Mouse (Mus musculus): ENCODE results near the gene Nfib. TPM values are rescaled to one million over a fixed set of nuclear protein-coding genes. Genes with fewer than 3 reads are reported as not detected.

Gene Nfib
- polyA plus RNA-seq, 1 experiment = 48.1 TPM

- peaks cover 8% of the 10 kb centered on the region for H3K4me1 ChIP-seq (ENCODE audit: control insufficient read depth, insufficient read depth, low read length)
- no peak overlapping the region for H3K4me3 ChIP-seq (replicated peaks; ENCODE audit: extremely low read depth, low read depth, low read length)
- TF ChIP-seq POLR2A (IDR thresholded peaks at IDR 0.05; ENCODE audit: borderline replicate concordance, extremely low read depth, low read depth, low read length) = no peak
- TF ChIP-seq CTCF (IDR thresholded peaks at IDR 0.05; ENCODE audit: insufficient read depth, low read length) = no peak
- 45% methylated on average over 5 of the region's 5 CpGs for WGBS
- no peak for DNase-seq
Measured at GRCm38 (mm10) chr4:82540466-82540990, 165.0 kb downstream of the Nfib start.

DNA sequence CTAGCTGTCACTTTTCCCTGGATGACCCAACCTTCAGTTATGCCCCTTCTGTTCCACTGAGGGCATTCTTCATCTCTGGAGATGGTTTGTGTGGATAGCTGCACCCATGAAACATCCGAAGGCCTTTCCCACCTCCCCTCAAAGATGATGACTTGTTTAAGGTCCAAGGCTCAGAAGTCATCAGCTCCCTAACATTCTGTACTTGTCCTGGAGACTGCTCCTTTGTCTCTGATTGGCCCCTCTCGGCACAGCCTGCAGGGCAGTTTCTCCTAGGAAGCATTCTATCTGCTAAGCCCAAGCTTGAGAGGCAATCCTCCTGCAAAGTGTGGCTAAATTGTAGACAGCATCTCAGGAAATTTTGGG lies 165.5 kb downstream of the Nfib start:
- no peak for TF ChIP-seq POLR2A (IDR thresholded peaks at IDR 0.05; ENCODE audit: borderline replicate concordance, extremely low read depth, low read depth, low read length)
- no peak for TF ChIP-seq CTCF (IDR thresholded peaks at IDR 0.05; ENCODE audit: insufficient read depth, low read length)
- 65% methylated on average over 2 of the region's 2 CpGs for WGBS
- no peak overlapping the region for H3K4me3 ChIP-seq (replicated peaks; ENCODE audit: extremely low read depth, low read depth, low read length)
- peaks cover 8% of the 10 kb centered on the region for H3K4me1 ChIP-seq (ENCODE audit: control insufficient read depth, insufficient read depth, low read length)
- DNase-seq = no peak

GRCm38 (mm10) chr4:82539406-82540047 lies 166.0 kb downstream of the Nfib start:
- DNase-seq = no peak
- TF ChIP-seq CTCF (IDR thresholded peaks at IDR 0.05; ENCODE audit: insufficient read depth, low read length) (no peak), POLR2A (IDR thresholded peaks at IDR 0.05; ENCODE audit: borderline replicate concordance, extremely low read depth, low read depth, low read length) (no peak)
- H3K4me1 ChIP-seq (ENCODE audit: control insufficient read depth, insufficient read depth, low read length) = peaks cover 8% of the 10 kb centered on the region
- H3K4me3 ChIP-seq (replicated peaks; ENCODE audit: extremely low read depth, low read depth, low read length) = no peak overlapping the region
- WGBS = 42% methylated on average over 8 of the region's 8 CpGs

DNA sequence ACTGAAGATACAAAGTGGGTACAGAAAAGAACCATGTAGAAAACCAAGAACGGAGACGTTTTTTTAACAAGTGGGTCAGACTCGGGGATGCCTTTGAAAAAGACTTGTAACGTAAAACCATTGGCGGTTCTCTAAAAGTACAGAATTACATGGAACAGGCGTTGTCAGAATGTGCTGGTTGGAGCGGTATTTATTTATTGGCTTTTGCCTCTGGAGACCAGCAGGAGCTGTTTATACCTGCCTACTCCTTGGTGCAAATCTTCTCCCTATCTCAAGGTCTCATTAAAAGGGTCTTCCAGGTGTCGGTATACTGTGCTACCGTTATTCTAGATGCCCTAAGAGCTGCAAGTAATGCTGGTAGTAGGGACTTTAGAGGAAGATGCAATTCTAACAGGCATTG lies 166.7 kb downstream of the Nfib start:
- TF ChIP-seq CTCF (IDR thresholded peaks at IDR 0.05; ENCODE audit: insufficient read depth, low read length) (no peak), POLR2A (IDR thresholded peaks at IDR 0.05; ENCODE audit: borderline replicate concordance, extremely low read depth, low read depth, low read length) (no peak)
- WGBS = 27% methylated on average over 9 of the region's 9 CpGs
- DNase-seq = no peak
- peak overlapping the region; percentile 9 for H3K4me3 ChIP-seq (replicated peaks; ENCODE audit: extremely low read depth, low read depth, low read length)
- H3K4me1 ChIP-seq (ENCODE audit: control insufficient read depth, insufficient read depth, low read length) = peaks cover 8% of the 10 kb centered on the region

DNA sequence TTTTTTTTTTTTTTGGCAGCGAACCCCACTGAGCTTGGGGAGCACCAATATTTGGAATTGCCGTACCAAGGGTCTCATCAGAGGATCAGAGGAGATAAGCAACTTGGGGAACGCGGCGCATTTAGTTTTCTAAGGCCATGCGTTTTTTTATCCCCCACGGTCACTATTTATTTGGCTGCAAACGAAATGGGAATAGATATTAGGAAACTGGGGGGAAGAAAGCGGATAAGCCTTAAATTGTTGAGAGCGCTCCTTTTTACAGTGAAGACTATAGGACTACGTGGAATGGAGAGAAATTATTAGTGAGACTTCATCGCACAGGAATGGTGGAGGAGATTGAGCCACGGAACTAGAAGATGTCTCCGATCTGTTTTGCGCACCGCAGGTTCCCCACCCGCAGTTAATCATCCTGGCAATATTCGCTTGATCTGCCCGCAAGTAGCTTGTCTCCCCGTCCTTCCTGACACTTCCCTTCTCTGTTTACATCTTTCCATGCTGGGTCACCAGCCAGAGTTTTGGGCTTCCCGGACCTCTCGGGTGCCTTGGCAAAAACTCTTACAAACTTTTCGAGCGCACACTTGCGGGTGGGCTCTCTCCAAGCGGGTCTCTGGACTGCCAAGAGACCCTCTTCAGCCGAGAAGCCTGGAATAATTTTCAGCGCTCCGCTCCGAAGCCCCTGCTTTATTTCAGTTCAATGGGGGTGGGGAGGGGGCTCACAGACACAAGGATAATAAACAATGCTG lies 167.3 kb downstream of the Nfib start:
- peaks cover 8% of the 10 kb centered on the region for H3K4me1 ChIP-seq (ENCODE audit: control insufficient read depth, insufficient read depth, low read length)
- WGBS = 16% methylated on average over 30 of the region's 30 CpGs
- no peak for DNase-seq
- H3K4me3 ChIP-seq (replicated peaks; ENCODE audit: extremely low read depth, low read depth, low read length) = peak overlapping the region; percentile 26
- TF ChIP-seq CTCF (IDR thresholded peaks at IDR 0.05; ENCODE audit: insufficient read depth, low read length) = no peak
- TF ChIP-seq POLR2A (IDR thresholded peaks at IDR 0.05; ENCODE audit: borderline replicate concordance, extremely low read depth, low read depth, low read length) = no peak

DNA sequence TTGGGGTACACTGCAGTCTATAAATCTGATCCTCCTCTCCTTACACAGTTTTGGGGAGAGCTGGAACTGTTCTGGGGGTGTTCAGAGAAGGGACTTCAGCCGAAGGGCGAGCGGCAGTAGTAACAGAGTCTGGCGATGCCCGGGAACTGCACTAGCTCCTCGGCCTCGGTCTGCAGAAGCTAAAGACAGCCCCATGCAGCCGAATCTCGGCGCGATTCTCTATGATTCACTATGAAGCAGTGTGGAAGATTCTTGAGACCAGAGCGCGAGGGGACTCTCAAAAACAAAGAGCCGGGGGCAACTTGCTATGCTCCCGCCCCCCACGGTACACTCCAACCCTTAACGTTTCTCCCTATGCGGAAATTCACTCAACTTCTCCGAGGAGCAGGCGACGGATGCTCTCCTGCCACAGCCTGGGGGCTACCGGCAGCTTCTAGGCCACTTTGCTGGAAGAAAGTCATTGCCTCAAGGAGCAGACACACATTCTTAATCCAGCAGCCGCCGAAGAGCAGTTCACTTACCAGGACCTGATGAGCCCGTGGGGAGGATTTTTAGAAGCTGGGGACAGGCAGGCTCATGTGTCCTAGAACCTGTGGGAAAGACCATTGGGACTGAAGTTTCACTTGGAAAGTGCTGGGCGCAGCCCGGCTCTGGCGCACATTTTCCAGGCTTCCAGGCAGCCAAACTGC lies 168.1 kb downstream of the Nfib start:
- peak; percentile 50 for DNase-seq

GRCm38 (mm10) chr4:82536435-82537278 lies 168.9 kb downstream of the Nfib start:
- DNase-seq = no peak
- 60% methylated on average over 36 of the region's 36 CpGs for WGBS
- no peak overlapping the region for H3K4me3 ChIP-seq (replicated peaks; ENCODE audit: extremely low read depth, low read depth, low read length)
- TF ChIP-seq CTCF (IDR thresholded peaks at IDR 0.05; ENCODE audit: insufficient read depth, low read length) (no peak), POLR2A (IDR thresholded peaks at IDR 0.05; ENCODE audit: borderline replicate concordance, extremely low read depth, low read depth, low read length) (no peak)
- peaks cover 5% of the 10 kb centered on the region for H3K4me1 ChIP-seq (ENCODE audit: control insufficient read depth, insufficient read depth, low read length)

More for the DNA sequence above, 168.1 kb downstream of the Nfib start:
- TF ChIP-seq POLR2A (IDR thresholded peaks at IDR 0.05; ENCODE audit: borderline replicate concordance, extremely low read depth, low read depth, low read length) (no peak), CTCF (IDR thresholded peaks at IDR 0.05; ENCODE audit: insufficient read depth, low read length) (no peak)
- 7% methylated on average over 28 of the region's 28 CpGs for WGBS
- peak overlapping the region; percentile 26 for H3K4me3 ChIP-seq (replicated peaks; ENCODE audit: extremely low read depth, low read depth, low read length)
- H3K4me1 ChIP-seq (ENCODE audit: control insufficient read depth, insufficient read depth, low read length) = peaks cover 8% of the 10 kb centered on the region

DNA sequence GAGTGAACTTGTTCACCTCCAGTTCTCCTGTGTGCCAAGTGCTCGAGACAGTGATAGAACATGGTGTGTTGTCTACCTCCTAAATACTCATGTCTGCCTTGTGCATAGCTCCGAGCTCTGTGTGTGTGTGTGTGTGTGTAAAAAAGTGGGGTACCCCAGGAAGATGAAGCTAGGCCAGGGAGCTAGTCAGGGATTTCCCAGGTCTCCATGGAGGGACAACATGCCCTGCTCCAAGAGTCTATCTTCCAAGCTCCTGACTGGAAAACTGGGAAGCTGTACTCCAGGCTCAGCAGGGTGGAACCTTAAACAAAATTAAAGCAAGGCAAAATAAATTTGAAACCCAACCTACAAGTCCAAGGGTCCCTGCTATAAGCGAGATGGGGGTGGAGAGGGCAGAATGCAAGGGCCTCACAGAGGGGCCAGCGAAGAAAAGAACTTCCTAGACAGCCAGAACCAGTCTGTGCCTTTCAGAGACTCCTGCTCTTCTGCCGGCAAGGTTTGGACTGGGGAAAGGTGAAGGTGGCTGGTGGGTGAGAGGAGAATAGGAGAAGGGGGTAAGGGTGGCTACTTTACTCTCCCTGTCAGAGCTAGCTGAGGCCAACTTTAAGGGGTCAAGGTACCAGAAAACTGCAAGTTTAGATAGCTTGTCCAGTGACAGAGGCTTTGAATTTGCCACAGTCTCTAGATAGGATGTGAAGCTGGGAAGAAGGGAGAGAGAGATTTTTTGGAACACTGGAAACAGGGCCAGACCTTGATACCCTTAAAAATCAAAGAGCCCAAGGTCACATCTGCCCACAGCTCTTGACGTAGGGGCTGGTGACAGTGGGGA lies 169.7 kb downstream of the Nfib start:
- Histone ChIP-seq H3K4me3 (replicated peaks; ENCODE audit: extremely low read depth, low read depth, low read length) (no peak overlapping the region), H3K4me1 (ENCODE audit: control insufficient read depth, insufficient read depth, low read length) (peaks cover 6% of the 10 kb centered on the region)
- DNase-seq = no peak
- WGBS = 83% methylated on average over 6 of the region's 6 CpGs
- TF ChIP-seq POLR2A (IDR thresholded peaks at IDR 0.05; ENCODE audit: borderline replicate concordance, extremely low read depth, low read depth, low read length) (no peak), CTCF (IDR thresholded peaks at IDR 0.05; ENCODE audit: insufficient read depth, low read length) (no peak)

Measured in lung, adult 2 months (tissue).